Mouse (Mus musculus): ENCODE results near the gene Gal3st4. TPM values are rescaled to one million over a fixed set of nuclear protein-coding genes. Genes with fewer than 3 reads are reported as not detected.

Gene Gal3st4
- polyA plus RNA-seq, 1 experiment from 2014 or later, result not detected

DNA sequence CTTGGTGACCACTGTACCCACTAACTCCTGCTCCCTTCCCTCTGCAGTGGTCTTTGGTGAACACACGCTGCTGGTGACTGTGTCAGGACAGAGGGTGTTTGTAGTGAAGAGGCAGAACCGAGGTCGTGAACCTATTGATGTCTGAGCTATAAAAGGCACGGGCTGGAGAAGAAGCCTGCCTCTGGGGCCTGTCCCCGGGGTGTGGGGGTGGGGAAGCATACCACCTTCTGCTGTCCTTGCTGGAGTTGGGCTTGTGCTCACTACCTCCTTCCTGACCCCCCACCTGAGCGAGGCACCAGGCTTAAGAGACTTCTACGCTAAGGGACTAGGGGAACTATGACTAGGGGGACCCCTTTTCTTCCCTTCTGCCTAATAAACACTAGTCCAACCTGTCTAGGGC lies 13.6 kb downstream of the Gal3st4 start:
- no peak overlapping the region for H3K9ac ChIP-seq (replicated peaks)
- DNase-seq (no peak), ATAC-seq (no peak)
- no peaks in the 10 kb centered on the region for H3K27me3 ChIP-seq (ENCODE audit: insufficient read depth, low read length)
- TF ChIP-seq CTCF (IDR thresholded peaks at IDR 0.05; ENCODE audit: low read depth) (no peak), EP300 (IDR thresholded peaks at IDR 0.05; ENCODE audit: low read depth) (no peak)
- WGBS (ENCODE audit: insufficient replicate concordance), result 45% methylated on average over 7 of the region's 7 CpGs
- H3K36me3 ChIP-seq (replicated peaks; ENCODE audit: insufficient read depth, low read length), result peaks cover 33% of the 10 kb centered on the region
- no peak overlapping the region for H3K4me3 ChIP-seq (ENCODE audit: low read depth, low read length)
- H3K4me2 ChIP-seq (ENCODE audit: low read depth, low read length), result no peak overlapping the region
- H3K27ac ChIP-seq (ENCODE audit: low read depth), result no peak overlapping the region
- H3K4me1 ChIP-seq (ENCODE audit: insufficient read depth), result peaks cover 44% of the 10 kb centered on the region
- H3K9me3 ChIP-seq (ENCODE audit: low read length), result no peaks in the 10 kb centered on the region

DNA sequence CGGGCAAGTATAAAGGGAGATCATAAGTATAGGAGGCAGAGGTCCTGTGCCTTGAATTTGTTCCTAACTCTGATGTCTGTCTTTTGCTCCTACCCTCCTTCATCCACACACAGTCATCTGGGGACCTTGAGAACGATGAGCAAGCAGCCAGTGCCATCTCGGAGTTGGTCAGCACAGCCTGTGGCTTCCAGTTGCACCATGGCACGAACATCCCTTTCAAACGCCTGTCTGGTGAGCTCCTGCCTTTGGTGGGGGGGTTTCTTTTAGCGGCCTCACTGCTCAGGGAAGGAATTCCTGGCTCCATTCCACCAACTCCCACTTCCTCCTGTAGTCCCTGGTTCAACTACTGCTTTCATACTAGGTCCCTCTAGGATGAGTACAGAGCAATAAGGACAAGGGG lies 14.1 kb downstream of the Gal3st4 start:
- no peak overlapping the region for H3K9ac ChIP-seq (replicated peaks)
- peaks cover 44% of the 10 kb centered on the region for H3K4me1 ChIP-seq (ENCODE audit: insufficient read depth)
- 74% methylated on average over 6 of the region's 6 CpGs for WGBS (ENCODE audit: insufficient replicate concordance)
- DNase-seq (no peak), ATAC-seq (no peak)
- H3K4me3 ChIP-seq (ENCODE audit: low read depth, low read length), result no peak overlapping the region
- H3K4me2 ChIP-seq (ENCODE audit: low read depth, low read length), result peak overlapping the region; percentile 51; the same call in 1 of the 2 replicates
- peak overlapping the region; percentile 81; the same call in 1 of the 2 replicates for H3K27ac ChIP-seq (ENCODE audit: low read depth)
- peaks cover 33% of the 10 kb centered on the region for H3K36me3 ChIP-seq (replicated peaks; ENCODE audit: insufficient read depth, low read length)
- H3K27me3 ChIP-seq (ENCODE audit: insufficient read depth, low read length), result no peaks in the 10 kb centered on the region
- no peaks in the 10 kb centered on the region for H3K9me3 ChIP-seq (ENCODE audit: low read length)
- no peak for TF ChIP-seq CTCF (IDR thresholded peaks at IDR 0.05; ENCODE audit: low read depth)
- no peak for TF ChIP-seq EP300 (IDR thresholded peaks at IDR 0.05; ENCODE audit: low read depth)

DNA sequence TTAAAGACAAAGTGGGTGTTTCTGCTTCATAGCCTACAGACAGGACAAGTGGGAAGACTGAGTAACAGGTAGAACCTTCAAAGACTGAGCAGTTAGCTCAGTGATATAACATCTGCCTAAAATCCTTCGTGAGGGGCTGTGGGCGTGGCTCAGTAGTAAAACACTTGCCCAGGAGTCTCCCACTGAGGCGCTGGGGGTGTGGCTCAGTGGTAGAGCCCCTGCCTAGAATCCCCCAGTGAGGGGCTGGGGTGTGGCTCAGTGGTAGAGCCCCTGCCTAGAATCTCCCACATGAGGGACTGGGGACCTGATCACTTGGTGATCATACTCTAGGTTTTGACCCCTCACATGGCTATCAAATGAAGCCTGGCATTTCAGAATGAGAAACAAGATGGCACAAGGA lies 14.6 kb downstream of the Gal3st4 start:
- H3K4me3 ChIP-seq (ENCODE audit: low read depth, low read length), result no peak overlapping the region
- H3K27me3 ChIP-seq (ENCODE audit: insufficient read depth, low read length), result no peaks in the 10 kb centered on the region
- DNase-seq (no peak), ATAC-seq (no peak)
- TF ChIP-seq EP300 (IDR thresholded peaks at IDR 0.05; ENCODE audit: low read depth) (no peak), CTCF (IDR thresholded peaks at IDR 0.05; ENCODE audit: low read depth) (no peak)
- peak overlapping the region; percentile 51 for H3K4me2 ChIP-seq (ENCODE audit: low read depth, low read length)
- H3K9ac ChIP-seq (replicated peaks), result 0 out of 2 replicates have a peak overlapping the region, but pooled peaks have one; percentile 6
- peak overlapping the region; percentile 81 for H3K27ac ChIP-seq (ENCODE audit: low read depth)
- peaks cover 33% of the 10 kb centered on the region for H3K36me3 ChIP-seq (replicated peaks; ENCODE audit: insufficient read depth, low read length)
- WGBS (ENCODE audit: insufficient replicate concordance), result 50% methylated on average over 3 of the region's 3 CpGs
- no peaks in the 10 kb centered on the region for H3K9me3 ChIP-seq (ENCODE audit: low read length)
- H3K4me1 ChIP-seq (ENCODE audit: insufficient read depth), result peaks cover 39% of the 10 kb centered on the region

DNA sequence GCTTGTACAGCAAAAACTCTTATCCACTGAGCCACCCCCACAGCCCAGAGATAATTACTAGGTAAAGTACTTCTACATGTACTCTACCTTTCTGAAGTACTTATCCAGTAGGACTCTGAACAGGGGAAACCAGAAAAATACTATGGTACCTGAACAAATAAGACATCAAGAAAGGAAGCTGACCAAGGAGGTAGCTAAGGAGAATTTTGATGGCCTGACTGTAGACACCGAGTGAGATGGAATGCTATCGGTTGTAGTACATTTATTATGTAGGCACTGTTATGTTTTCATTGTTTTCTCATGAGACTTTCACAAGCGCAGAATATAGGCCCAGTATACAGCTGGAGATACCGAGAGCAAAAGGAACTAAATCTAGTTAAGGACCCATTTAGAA lies 15.1 kb downstream of the Gal3st4 start:
- Histone ChIP-seq H3K4me1 (ENCODE audit: insufficient read depth) (peaks cover 34% of the 10 kb centered on the region), H3K9ac (replicated peaks) (no peak overlapping the region), H3K36me3 (replicated peaks; ENCODE audit: insufficient read depth, low read length) (peaks cover 33% of the 10 kb centered on the region), H3K9me3 (ENCODE audit: low read length) (no peaks in the 10 kb centered on the region), H3K4me3 (ENCODE audit: low read depth, low read length) (no peak overlapping the region), H3K4me2 (ENCODE audit: low read depth, low read length) (peak overlapping the region; percentile 51), H3K27me3 (ENCODE audit: insufficient read depth, low read length) (no peaks in the 10 kb centered on the region), H3K27ac (ENCODE audit: low read depth) (peak overlapping the region; percentile 81)
- 74% methylated on average over 4 of the region's 4 CpGs for WGBS (ENCODE audit: insufficient replicate concordance)
- ATAC-seq (no peak), DNase-seq (no peak)
- TF ChIP-seq CTCF (IDR thresholded peaks at IDR 0.05; ENCODE audit: low read depth) (no peak), EP300 (IDR thresholded peaks at IDR 0.05; ENCODE audit: low read depth) (no peak)

DNA sequence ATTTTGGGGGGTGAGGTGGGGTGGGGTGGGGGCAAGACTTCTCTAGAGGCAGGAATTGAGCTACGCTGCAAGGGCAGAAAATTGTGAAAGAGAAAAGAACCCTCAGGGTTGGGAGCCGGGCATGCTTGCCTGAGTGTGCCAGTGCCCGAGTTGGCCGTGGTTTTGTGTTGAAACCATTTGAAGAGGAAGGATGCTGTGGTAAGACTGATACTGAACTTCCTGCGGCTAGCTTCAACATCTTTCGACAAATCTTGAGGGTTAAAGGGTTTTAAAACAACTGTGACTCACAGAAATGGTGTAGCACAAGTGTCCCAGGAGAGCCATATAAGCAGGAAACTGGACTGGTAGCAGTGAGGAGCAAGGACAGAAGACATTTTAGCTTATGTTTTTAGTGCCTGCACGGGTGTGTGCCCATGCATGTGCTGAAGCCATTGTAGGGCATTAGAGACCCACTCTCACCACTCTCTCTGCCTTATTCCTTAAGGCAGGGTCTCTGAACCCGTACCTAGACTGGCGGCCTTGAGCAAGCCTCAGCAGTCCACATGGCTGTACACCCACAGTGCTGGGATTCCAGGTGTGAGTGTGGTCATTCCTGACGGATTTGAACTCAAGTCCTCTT lies 15.6 kb downstream of the Gal3st4 start:
- DNase-seq (peak; percentile 42), ATAC-seq (no peak)
- Histone ChIP-seq H3K9ac (replicated peaks) (no peak overlapping the region), H3K27me3 (ENCODE audit: insufficient read depth, low read length) (no peaks in the 10 kb centered on the region), H3K4me2 (ENCODE audit: low read depth, low read length) (peak overlapping the region; percentile 85), H3K9me3 (ENCODE audit: low read length) (no peaks in the 10 kb centered on the region), H3K4me3 (ENCODE audit: low read depth, low read length) (peak overlapping the region; percentile 73; the same call in 1 of the 2 replicates), H3K36me3 (replicated peaks; ENCODE audit: insufficient read depth, low read length) (peaks cover 33% of the 10 kb centered on the region), H3K4me1 (ENCODE audit: insufficient read depth) (peaks cover 30% of the 10 kb centered on the region), H3K27ac (ENCODE audit: low read depth) (peak overlapping the region; percentile 92)
- WGBS (ENCODE audit: insufficient replicate concordance), result 43% methylated on average over 10 of the region's 10 CpGs
- TF ChIP-seq EP300 (IDR thresholded peaks at IDR 0.05; ENCODE audit: low read depth), result 0 out of 2 replicates have a peak, but pooled peaks have one; percentile 23
- TF ChIP-seq CTCF (IDR thresholded peaks at IDR 0.05; ENCODE audit: low read depth), result no peak

DNA sequence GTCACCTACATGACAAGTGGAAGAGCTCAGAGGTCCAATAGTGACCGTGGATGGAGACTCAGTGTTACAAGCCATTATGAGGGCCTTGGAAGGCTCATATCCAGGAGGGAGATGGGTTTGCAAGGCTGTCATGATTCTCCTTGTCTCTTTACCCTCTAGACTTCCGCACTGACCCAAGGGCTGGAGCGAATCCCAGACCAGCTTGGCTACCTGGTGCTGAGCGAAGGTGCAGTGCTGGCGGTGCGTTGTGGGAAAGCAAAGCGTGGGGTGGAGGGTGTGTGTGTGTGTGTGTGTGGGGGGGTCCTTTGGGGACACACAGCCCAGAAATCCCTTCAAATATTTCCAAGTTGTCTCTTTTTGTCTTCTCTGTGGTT lies 16.6 kb downstream of the Gal3st4 start:
- Histone ChIP-seq H3K9me3 (ENCODE audit: low read length) (no peaks in the 10 kb centered on the region), H3K27me3 (ENCODE audit: insufficient read depth, low read length) (no peaks in the 10 kb centered on the region), H3K36me3 (replicated peaks; ENCODE audit: insufficient read depth, low read length) (peaks cover 29% of the 10 kb centered on the region), H3K27ac (ENCODE audit: low read depth) (peak overlapping the region; percentile 92), H3K4me1 (ENCODE audit: insufficient read depth) (peaks cover 25% of the 10 kb centered on the region), H3K4me2 (ENCODE audit: low read depth, low read length) (peak overlapping the region; percentile 85), H3K4me3 (ENCODE audit: low read depth, low read length) (peak overlapping the region; percentile 73), H3K9ac (replicated peaks) (peak overlapping the region; percentile 73)
- 6% methylated on average over 7 of the region's 7 CpGs for WGBS (ENCODE audit: insufficient replicate concordance)
- DNase-seq, result no peak
- no peak for ATAC-seq
- TF ChIP-seq CTCF (IDR thresholded peaks at IDR 0.05; ENCODE audit: low read depth) (no peak), EP300 (IDR thresholded peaks at IDR 0.05; ENCODE audit: low read depth) (no peak)
